Mouse (Mus musculus): ENCODE measurements at regions not wholly inside any gene's neighbourhood (a gene's known extent, or its start where the extent isn't known, plus 50 kb on each side); places are given as distances from the start of the nearest gene placed in this dataset.

GRCm38 (mm10) chr17:67569865-67570264, 62.7 kb downstream of the Lrrc30 start:
- no peak for DNase-seq (ENCODE audit: low spot score in 2 of 2)

- DNase-seq (ENCODE audit: low spot score in 2 of 2), result no peak
Observed at GRCm38 (mm10) chr17:67566216-67566615, 66.3 kb downstream of the Lrrc30 start.

- no peak for DNase-seq (ENCODE audit: low spot score in 2 of 2)
Observed at GRCm38 (mm10) chr17:67565746-67566145, 66.8 kb downstream of the Lrrc30 start.

- DNase-seq (ENCODE audit: low spot score in 2 of 2), result no peak
Observed at GRCm38 (mm10) chr17:67564845-67565244, 67.7 kb downstream of the Lrrc30 start.

GRCm38 (mm10) chr17:67563036-67563435, 69.5 kb downstream of the Lrrc30 start:
- DNase-seq (ENCODE audit: low spot score in 2 of 2), result no peak

- no peak for DNase-seq (ENCODE audit: low spot score in 2 of 2)
Observed at GRCm38 (mm10) chr17:67561802-67562201, 70.7 kb downstream of the Lrrc30 start.

- no peak for DNase-seq (ENCODE audit: low spot score in 2 of 2)
Observed at GRCm38 (mm10) chr17:67557351-67557870, 75.1 kb downstream of the Lrrc30 start.

GRCm38 (mm10) chr17:67552581-67553139, 79.9 kb downstream of the Lrrc30 start:
- DNase-seq (ENCODE audit: low spot score in 2 of 2), result no peak

GRCm38 (mm10) chr17:67548966-67549700, 83.4 kb downstream of the Lrrc30 start:
- DNase-seq (ENCODE audit: low spot score in 2 of 2), result no peak

GRCm38 (mm10) chr17:67544410-67544809, 88.1 kb downstream of the Lrrc30 start:
- DNase-seq (ENCODE audit: low spot score in 2 of 2), result no peak

GRCm38 (mm10) chr17:67532331-67532730, 100.2 kb downstream of the Lrrc30 start:
- no peak for DNase-seq (ENCODE audit: low spot score in 2 of 2)

- no peak for DNase-seq (ENCODE audit: low spot score in 2 of 2)
Observed at GRCm38 (mm10) chr17:67520848-67521411, 111.6 kb downstream of the Lrrc30 start.

- DNase-seq (ENCODE audit: low spot score in 2 of 2), result no peak
Observed at GRCm38 (mm10) chr17:67515601-67516147, 116.8 kb downstream of the Lrrc30 start.

- DNase-seq (ENCODE audit: low spot score in 2 of 2), result no peak
Observed at GRCm38 (mm10) chr17:67514387-67515241, 117.9 kb downstream of the Lrrc30 start.

- DNase-seq (ENCODE audit: low spot score in 2 of 2), result no peak
Observed at GRCm38 (mm10) chr17:67512699-67513450, 119.6 kb downstream of the Lrrc30 start.

- no peak for DNase-seq (ENCODE audit: low spot score in 2 of 2)
Observed at GRCm38 (mm10) chr17:67512008-67512407, 120.5 kb downstream of the Lrrc30 start.

- DNase-seq (ENCODE audit: low spot score in 2 of 2), result no peak
Observed at GRCm38 (mm10) chr17:67509921-67510320, 122.6 kb downstream of the Lrrc30 start.

GRCm38 (mm10) chr17:67509091-67509618, 123.4 kb downstream of the Lrrc30 start:
- no peak for DNase-seq (ENCODE audit: low spot score in 2 of 2)

GRCm38 (mm10) chr17:67508353-67508752, 124.2 kb downstream of the Lrrc30 start:
- no peak for DNase-seq (ENCODE audit: low spot score in 2 of 2)

- DNase-seq (ENCODE audit: low spot score in 2 of 2), result no peak
Observed at GRCm38 (mm10) chr17:67506466-67506865, 126.1 kb downstream of the Lrrc30 start.

All from adrenal gland, postnatal 4 days (tissue).